Mouse (Mus musculus): ENCODE data around the gene Kdelr2. TPM values are rescaled to one million over a fixed set of nuclear protein-coding genes. Genes with fewer than 3 reads are reported as not detected.

Kdelr2 gene
- total RNA-seq, 2 experiments from 2014 or later = 61.0 to 64.9 TPM

DNA sequence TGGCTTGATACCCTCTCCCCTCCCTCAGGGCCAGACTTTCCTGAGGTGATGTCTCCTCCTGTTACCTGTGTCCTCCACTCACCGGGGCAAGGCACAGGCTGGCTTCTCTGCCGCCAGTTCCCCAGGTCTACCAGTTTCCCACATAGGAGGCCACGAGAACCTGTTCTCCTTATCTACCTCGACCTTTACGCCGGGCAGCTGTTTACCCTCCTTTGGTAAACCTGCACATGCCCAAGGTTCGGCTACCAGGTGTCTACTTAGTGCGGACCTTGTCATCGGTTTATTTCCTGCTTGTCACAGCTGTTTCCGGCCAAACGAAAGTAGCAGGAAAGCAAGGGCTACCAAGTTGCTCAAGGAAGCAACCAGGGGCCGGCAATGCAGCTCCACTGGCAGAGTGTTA lies 3.1 kb upstream of the Kdelr2 start:
- no peak for DNase-seq
- intact Hi-C loops (cut with DNase I) = no loop called here

DNA sequence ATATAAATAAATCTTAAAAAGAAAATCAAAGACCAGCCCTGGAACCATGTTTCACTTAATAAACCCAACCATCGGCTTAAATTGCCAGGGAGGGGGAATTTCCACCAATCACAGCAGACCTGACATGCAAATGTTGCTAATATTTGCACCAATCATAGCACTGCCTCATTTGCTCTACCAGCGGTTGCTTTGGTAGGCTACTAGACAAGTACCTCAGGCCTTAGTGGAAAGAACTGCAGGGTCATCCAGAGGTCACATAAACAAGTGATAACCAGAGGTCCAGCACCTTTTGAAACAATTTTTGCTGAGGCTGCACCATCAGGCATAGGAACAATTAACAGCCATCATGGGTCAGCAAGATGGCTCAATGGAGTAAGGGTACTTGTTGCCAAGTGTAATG lies 2.1 kb upstream of the Kdelr2 start:
- no peak for DNase-seq
- intact Hi-C loops (cut with DNase I) = no loop called here

DNA sequence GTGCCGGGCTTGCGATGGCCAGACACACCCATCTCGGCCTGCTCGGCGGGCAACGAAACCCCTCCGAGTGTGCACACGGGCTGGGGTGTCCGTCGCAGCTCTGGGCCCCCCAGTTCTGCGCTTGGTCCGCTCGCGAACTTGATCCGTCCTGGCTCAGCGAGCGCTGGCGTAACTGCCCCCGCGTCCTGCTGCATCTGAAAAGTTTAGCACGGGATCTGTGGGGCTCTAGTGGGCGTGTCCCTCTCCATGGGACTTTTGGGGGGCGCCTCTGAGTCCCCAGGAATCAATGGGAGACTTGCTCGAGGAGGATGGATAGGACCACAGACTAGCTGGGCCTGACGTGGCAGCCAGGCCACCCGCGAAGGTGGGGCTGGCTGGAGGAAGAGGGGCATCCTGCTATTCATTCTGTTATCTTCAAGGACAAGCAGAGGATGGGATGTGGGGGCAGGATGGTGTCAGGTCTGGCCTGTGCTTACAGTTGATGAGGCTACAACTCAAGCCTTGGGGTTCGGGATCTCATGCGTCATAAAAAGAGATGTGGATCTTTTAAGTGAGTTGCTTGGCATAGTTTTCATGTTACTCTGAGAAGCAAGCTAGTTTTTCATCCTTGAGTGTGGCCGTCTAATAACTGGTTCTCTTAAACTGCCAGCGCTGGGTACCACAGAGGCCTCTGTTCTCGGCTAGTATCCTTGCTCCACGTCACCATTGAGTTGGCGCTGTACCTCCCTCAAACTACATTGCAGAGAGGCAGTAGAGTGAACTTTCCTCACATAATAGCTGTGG lies 701 bp downstream of the Kdelr2 start:
- DNase-seq = no peak
- intact Hi-C loops (cut with DNase I) = no loop called here

DNA sequence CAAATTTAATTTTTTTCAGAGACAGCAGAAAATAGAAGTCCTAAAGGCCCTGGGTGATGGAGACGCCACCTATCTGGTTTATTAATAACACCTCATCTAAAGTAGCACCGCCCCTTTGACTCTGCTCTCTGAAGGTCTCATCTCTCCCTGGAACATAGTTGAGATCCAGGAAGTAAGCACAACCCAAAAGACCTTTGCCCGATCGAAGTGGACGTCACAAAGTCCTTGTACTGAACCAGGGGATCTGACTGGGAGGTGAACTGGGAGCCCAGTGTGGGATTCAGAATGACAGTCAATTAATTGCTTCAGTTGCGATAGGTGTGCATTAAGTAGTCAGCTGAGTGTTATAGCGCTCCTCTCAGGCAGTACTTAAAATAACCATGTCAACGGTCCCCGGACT lies 1.6 kb downstream of the Kdelr2 start:
- intact Hi-C loops (cut with DNase I) = no loop called here

DNA sequence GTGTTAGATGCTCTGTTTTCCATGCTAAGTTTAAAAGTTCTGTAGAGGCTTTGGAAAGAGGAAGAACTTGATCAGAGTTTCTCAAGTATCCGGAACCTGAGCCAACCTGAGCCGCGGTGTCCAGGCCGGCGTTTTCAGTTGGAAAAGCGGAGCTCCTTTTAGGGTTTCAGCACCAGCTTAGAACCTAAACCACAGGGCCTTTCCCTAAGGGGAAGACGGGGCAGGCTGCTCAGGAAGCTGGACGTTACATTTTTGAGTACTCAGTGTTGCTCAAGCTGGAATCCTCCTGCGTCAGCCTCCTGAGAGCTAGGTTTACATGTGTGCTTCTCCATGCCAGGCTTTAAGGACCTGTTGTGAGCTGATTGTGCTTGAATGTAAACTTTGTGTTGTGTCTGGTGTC lies 2.9 kb downstream of the Kdelr2 start:
- no peak for DNase-seq
- intact Hi-C loops (cut with DNase I) = no loop called here

More for the DNA sequence above, 1.6 kb downstream of the Kdelr2 start:
- no peak for DNase-seq

DNA sequence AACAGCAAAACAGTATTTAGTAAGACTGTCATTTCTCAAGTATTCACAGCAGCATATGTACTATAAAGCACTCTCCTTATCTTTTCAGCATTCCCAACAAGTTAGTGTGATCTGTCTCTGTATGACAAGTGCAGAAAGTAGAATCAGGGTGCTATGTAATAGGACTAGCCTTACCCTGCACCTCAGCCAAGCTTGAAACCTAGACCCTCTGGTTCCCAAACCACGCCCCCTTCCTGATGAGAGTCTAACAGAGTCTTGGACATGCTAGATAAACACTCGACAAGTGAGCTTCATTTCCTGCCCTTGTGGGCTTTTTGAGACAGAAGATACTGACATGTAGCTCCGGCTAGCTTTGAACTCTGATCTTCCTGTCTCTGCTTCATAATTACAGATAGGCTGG lies 5.6 kb downstream of the Kdelr2 start:
- no peak for DNase-seq
- intact Hi-C loops (cut with DNase I) = no loop called here

DNA sequence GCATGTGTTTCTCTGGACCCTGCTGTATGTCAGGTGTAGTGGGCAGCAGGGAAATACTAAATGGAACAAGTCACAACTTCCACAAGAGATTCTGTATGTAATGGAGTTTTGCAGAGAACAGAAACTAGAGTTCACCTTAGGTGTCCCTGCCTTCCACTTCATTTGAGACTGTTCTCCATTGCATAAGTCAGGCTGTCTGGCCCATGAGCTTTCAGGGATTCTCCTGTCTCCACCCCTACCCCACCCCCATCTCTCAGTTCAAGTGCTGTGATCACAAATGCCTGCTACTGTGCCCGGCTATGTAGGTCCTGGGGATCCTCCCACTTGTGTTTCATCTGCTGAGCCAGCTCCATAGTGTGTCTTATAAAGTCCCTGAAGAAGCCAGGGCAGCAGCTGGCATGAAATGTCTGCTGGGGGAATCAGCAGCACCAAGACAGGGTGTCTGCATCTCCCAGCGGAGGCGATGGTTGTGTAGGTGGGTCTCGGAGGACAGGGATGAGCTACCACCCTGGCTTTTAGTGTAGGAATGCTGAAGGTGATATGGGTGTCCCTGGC lies 7.3 kb downstream of the Kdelr2 start:
- no peak for DNase-seq
- intact Hi-C loops (cut with DNase I) = no loop called here

DNA sequence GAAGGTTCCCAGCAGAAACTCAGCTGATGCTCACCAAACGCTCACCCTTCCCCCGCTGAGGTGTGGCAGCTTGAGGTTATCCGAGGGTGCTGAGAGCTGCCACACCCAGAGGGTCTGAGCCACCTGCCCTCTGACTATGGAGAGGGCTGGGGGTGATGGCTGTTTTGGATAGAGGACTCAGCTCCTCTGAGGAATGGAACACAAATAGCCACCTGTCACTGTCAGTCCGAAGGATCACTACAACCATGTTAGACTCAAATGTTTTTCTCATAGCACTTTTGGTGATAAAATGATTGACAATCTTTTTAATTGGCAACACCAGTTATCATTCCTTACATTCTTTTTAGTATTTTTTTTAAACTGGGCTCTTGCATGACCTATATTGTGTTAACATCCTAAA lies 17.8 kb downstream of the Kdelr2 start:
- intact Hi-C loops (cut with DNase I) = loop anchor here (5.0 kb wide), 1 partner anchor 89 kb away; no protein-coding TSS in a partner anchor
- DNase-seq = no peak

DNA sequence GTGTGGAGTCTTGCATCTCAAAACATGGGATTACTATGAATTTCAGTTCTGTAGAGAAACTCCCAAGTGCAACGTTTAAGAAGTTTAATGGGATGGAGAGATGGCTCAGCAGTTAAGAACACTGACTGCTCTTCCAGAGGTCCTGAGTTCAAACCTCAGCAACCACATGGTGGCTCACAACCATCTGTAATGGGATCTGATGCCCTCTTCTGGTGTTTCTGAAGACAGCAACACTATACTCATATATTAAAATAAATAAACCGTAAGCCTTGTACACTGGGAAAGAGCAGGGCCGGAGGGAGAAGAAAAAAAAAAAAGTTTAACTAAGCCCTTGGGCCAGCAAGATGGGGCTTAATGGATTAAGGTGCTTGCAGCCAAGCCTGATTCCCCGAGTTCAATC lies 19.4 kb downstream of the Kdelr2 start:
- DNase-seq = no peak
- intact Hi-C loops (cut with DNase I) = loop anchor here (5.0 kb wide), 1 partner anchor 91 kb away; no protein-coding TSS in a partner anchor

DNA sequence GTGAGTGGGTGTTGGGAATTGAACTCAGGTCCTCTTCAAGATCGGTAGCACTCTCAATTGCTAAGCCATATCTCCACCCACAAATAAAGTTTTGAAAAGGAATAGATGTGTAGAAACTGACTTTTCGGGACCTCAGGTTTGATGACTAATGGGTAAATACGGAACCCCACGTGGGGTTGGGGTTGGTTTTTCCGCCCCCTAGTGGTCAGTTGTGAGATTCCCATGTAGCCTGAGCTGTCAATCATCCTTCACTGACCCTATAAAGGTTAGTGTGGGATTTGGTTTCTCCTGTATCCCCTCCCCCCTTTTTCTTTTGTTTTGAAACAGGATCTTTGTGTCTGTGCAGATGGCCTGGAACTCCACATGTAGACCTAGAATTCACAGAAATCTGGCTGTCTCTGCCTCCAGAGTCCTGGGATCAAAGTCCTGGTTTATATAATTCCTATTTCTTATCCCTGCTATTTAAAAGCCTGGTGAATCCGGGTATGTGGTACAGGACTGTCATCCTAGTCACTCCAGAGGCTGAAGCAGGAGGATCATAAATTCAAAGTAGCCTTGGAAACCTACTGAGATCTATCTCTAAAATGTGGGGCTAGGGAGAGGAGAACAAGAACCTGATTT lies 20.4 kb downstream of the Kdelr2 start:
- peak; percentile 60 for DNase-seq
- intact Hi-C loops (cut with DNase I) = loop anchor here (5.0 kb wide), 1 partner anchor 92 kb away; no protein-coding TSS in a partner anchor

DNA sequence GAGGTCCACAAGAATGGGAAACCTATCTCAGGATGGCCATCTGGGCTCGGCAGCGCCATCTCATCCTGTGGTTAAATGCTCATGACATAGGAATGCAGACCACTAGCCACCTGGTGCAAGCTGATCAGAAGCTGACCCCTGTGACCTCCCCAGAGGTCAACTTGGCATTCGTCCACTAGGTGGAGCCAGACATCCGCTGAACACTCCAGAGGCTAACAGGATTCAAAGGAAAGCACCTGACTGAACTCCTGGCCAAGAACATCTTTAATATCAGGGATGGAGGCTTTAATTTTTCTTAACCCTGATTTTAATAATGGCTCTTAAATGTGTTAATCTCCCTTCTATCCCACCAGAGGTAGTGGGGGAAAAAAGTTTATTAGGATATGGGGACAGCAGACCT lies 30.8 kb downstream of the Kdelr2 start:
- intact Hi-C loops (cut with DNase I) = no loop called here
- DNase-seq = peak; percentile 67

DNA sequence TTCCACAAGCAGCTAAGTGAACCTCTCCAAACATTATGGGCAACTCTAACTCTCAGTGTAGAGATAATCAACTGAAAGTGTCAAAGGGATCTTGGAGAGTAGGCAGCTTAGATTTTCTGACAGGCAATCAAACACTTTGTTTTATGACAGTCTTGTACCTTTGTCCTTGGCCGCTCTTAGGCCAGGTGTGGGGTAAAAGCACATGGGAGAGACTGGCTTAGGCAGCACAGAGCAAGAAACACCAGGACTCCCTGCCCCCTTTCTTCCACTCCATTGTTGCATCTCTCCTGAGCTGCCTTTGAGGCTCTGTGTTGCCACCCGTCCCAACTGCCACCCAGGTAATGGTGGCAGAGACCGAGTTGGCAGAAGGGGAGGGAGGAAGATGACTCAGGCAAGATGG lies 37.7 kb downstream of the Kdelr2 start:
- intact Hi-C loops (cut with DNase I) = no loop called here
- no peak for DNase-seq

DNA sequence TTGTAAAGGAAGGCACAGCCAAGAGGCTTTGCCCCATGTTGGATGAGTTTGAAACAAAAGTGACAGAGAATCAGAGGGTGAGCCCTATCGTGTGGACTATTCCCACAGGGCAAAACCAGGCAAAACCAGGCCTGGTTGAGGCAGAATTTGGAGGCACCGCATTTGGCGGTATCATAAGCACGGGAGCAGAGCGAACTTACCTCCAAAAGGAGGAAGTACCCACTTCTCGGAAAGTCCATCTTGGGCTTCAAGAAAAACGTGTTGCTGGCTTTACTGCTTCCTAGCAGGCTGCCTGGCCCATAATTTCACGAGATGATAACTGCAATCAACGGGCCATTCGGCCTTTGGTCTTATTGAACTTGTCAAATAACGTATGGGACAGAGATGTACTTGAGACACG lies 38.1 kb downstream of the Kdelr2 start:
- intact Hi-C loops (cut with DNase I) = no loop called here
- no peak for DNase-seq

DNA sequence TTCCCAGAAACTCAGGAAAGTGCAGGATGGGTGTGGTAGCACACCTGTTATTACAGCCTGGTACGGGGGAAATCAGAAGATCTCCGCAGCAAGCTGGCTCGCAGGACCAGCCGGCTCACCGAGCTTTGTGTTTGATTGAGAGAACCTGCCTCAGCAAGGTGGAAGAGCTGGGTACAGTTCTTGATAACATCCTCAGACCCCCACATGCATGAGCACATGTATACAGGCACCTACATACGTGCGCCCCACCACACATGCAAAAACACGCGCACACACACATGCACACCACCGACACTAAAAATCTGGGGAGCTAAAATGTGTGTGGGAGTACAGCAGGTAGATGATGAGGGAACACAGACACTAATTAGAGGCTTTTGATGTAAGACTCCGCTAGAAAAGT lies 60.0 kb downstream of the Kdelr2 start:
- intact Hi-C loops (cut with DNase I) = no loop called here
- no peak for DNase-seq

DNA sequence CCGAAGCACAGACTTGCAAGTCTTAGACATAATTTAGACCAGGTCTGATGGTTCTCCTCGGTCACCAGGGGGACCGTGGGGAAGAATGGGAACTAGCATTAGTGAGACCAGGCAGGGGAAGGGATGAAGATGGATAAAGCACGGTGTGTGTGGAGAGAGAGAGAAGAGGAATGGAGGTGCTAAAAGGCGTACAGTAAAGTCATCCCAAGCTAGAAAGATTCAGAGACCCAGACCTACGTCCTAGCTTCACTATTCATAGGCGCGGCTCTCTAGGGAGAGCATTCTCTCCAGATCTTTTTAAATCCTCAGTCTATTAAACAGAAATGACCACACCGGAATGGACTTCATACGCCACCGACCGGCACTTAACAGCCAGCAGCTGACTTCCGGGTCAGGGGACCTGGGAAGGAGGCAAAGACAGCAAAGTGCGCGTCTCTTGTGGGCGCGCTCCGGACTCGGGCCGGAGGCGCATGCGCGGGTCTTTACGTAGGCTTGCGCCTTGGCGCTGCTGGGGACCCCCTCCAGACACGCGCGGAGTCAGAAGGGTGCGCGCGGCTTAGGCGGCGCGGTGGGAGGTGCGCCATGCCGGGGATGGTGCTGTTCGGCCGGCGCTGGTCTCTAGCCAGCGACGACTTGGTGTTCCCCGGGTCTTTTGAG lies 60.6 kb downstream of the Kdelr2 start, which contains the start of gene Daglb:
Gene Daglb (plus strand): TSS at position 485 of the 657 bp plus-strand sequence.
- peak; percentile 91 for DNase-seq
- intact Hi-C loops (cut with DNase I) = no loop called here

DNA sequence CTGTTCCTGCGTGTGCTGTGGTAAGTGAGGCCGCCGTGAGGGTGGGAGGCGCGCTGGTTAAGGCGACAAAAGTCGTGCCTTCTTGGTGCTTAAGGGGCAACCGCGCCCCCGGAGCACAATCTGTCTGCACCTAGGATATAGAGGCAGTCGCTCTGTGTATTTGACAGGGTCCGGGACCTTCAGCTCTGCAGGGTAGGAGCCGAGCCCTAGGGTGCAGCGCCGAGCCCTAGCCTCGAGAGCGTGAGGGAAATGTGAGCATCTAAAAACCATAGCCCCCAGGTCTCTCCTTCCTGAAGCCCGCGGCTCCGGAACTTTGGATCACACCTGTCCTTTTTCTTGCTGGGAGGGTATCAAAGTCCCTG lies 61.1 kb downstream of the Kdelr2 start:
- intact Hi-C loops (cut with DNase I) = no loop called here
- DNase-seq = no peak

DNA sequence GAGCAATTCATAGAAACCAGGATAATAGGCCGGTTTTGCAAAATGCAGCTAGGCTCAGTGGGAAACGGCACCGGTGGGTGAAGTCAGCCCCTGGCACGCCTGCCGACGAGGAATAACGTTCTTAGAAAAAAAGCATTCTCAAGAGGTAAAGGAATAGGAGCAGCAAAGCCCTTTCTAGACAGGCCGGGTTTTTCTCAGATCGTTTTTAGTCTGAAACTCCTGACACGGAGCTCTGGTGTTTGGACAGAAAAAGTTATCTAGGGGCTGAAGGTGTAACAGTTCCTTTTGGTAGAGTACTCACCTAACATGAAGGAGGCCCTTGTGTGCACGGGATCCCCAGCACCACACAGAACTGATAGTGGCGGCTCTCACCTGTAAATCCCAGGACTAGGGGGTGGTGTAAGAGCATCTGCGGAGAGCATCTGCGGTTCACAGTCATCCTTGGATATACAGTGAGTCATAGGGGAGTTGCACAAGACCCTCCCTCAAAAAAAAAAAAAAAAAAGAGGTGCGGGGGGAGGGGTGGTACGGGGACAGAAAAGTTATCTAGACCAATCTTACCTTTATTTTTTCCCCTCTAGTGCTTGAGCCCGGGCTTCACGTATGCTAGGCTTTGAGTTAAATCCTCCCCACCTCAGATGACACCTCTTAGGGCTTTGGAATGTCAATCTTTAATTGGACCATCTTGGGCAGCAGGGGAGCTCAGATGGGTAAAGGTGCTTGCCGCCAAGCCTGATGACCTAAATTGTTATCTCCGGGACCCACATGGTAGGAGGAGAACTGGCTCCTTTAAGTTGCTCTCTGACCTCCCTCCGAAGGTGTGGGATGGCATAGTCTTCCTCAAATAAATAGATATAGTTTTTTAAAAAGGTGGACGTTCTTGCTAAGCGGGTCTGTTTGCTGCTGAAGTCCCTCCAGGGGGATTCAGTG lies 61.8 kb downstream of the Kdelr2 start:
- DNase-seq = no peak
- intact Hi-C loops (cut with DNase I) = no loop called here

DNA sequence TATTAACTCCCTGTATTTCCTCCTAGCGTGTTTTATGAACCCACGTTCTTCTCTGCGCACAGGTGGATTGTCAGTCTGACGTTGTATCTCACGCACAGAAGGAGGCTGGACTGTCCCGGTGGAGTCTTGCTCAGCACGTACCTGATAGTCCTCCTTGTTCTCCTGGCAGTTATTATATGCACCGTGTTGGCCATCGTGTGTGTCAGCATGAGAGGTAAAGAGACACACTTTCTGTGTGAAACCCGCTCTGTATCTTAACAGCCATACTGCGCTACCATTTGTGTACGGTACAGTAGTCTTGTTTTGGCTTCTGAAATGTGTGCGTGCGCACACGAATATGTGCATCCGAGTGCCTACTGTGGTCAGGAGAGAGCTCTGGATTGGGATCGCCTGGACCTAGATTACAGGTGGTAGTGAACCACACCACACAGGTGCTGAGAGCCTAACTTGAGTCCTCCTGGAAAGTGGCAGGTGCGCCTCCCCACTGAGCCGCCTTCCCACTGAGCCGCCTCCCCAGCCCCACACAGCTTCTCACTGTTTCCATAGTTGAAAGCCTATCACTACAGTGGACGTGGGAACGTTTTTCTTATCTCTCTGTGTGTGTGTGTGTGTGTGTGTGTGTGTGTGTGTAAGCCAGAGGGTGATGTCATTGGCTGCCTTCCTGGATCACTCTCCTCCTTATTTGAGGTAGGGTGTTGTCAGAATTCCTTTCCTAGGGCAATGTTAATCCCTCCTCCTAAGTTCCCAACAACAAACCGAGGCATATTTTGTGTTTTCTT lies 63.4 kb downstream of the Kdelr2 start:
- intact Hi-C loops (cut with DNase I) = no loop called here
- no peak for DNase-seq

DNA sequence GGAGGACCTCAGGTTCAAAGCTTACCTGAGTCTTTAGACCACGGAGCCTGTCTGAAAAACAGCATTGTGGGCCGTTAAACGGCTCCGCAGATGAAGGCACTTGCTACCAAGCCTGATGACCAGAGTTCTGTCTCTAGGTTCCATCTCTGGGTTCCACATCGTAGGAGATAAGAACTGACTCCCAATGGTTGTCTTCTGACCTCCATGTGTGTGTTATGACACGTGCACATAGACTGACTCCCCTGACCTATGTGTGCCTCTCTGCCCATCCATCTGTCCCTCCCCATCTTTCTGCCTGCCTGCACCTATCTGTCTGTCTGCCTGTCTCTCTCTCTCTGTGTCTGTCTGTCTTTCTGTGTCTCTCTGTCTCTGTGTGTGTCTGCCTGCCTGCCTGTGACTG lies 64.3 kb downstream of the Kdelr2 start:
- intact Hi-C loops (cut with DNase I) = no loop called here
- DNase-seq = no peak

DNA sequence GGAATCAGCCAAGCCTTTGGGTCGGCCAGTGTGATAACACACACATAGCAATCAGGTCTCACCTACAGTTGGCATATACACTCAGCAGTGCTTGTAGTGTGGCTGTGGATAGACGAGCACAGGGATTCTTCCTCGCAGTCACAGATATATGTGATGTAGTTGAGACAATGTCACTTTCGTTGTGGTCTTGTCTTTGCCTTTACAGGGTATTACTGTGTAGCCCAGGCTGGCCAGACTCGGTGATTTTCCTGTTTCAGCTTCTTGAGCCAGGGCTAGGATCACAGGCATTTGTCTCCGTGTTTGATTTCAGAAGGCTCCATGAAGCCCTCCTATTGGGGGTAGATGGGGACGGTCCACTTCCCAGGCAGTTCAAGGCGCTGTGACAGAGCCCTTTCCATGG lies 66.0 kb downstream of the Kdelr2 start:
- intact Hi-C loops (cut with DNase I) = no loop called here
- DNase-seq = no peak
